Mouse (Mus musculus): ENCODE measurements around the gene Cdk14. TPM values are rescaled to one million over a fixed set of nuclear protein-coding genes. Genes with fewer than 3 reads are reported as not detected.
"Not testable (repeated sequence)": the region's sequence is repeated elsewhere in the genome, so short reads cannot be mapped to it uniquely, and the experiment has no call there.

Cdk14 gene
- total RNA-seq, 2 experiments from 2014 or later, result 160 to 162 TPM

DNA sequence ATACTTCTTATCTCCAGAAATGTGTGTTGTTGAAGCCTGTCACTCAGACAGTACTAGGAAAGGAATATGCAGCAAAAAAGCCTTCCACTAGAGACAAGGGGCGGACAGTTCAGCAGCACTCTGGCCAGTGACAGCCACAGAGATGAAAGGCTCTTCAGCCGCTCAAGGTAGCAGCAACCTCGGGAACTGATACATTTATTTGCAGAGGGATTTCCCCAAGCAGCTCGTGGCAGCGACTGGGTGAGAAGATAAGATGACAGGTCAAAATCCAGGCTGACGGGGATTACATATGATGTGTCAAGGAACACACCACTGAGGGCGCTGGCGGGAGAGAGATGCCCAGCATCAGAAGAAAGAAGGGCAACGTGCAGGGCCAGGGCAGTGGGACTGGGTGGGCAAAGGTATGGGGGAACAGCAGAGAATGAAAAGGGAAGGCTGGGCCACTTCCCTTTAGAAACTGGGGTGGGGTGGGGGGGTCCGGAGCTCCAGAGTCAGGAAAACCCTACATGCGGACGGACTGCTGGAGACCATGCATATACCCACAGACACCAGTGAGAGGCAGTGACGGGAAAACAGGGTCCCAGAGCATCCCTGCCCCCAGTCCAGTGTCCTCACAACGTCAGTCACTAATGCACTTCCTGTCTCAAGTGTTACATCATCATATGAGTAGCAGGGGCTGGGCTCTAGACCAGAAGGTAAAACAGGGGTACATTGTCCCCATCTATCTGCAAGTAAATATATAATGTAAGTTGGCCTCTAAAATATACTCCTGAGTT is 51.5 kb downstream of the Cdk14 start:
- DNase-seq (ENCODE audit: low spot score in 2 of 2), result no peak

DNA sequence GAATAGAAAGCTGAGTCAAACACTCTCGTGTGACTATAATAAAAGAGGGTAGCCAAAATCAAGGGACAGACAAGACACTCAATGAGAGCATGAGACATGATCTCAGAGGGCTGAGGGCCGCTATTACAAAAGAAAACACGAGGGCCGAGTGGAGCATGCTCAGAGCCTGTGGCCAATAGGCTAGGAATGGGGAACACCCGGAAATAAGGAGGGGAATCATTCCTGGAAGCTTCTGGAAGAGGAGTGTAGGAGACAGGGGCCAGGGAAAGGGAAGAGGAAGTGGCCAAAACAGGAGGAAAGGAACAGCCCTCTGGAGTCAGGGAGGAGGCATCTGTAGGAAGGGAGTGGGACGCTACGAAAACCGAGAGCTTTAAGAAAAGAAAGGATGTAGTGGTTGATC is 52.6 kb downstream of the Cdk14 start:
- DNase-seq (ENCODE audit: low spot score in 2 of 2), result no peak

DNA sequence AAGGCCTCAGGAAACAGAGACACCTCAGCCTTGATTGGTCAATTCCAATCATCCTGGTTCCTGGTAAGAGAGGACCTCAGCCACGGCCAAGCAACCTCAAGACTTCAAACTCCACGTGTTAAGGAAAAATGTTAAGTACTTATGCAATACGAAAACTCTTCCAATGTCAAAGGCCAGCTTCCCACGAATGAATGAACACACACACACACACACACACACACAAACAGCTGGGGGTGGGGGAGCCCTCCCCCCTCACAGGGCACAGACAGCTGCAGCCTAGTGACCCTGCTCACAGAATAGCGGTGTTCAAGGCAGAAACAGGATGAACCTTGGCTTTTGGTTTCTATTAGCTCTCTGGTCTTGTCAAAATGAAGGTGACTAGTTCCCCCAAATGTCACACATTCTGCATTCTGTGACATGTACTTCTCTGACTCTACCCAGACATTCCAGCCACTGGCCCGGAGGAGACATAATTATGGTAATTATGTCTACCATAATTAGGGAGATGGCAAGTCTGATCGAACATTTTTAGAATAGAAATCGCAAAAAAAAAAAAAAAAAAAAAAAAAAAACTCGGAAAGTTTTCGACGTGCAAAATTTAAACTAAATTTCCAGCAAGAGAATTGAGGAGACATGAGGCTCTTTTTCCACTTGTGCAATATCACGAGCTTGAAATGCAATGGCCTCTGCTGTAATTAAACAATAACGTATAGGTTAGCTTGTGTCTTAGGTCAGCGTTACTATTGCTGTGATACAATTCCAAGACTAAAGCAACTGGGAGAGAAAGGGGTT is 54.6 kb downstream of the Cdk14 start:
- no peak for DNase-seq (ENCODE audit: low spot score in 2 of 2)

DNA sequence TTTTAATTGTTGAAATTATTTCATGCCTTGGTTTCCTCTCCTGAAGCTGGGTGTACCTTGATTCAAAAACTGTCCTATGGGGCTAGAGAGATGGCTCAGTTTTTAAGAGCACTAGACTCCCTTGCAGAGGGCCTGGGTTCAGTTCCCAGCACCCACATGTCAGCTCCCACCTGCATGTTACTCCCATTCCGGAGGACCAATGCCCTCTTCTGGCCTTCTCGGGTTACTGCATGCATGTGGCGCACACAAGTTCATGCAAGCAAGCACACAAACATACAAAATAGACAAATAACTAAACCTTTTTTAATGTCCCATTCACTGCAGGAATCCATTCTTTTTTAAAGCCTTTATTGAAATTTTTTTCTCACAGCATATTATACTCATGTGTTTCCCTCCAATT is 58.4 kb downstream of the Cdk14 start:
- no peak for DNase-seq (ENCODE audit: low spot score in 2 of 2)

DNA sequence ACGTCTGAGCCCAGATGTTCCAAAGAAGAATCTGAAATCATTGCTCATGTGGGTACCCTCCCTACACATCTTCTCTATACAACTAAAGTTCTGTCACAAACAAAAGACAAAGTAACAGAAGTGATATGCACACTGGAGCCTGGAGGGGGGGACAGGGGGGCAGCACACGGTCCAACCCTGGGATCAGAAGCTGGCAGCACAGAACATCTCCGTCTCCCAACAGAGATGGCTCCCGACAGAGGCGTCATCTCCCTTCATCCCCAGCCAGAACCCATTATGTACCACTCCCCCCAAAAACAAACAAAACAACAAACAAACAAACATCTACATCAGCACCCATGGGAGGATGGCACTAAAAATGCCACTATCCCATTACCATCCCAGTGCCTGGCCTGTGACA is 59.8 kb downstream of the Cdk14 start:
- no peak for DNase-seq (ENCODE audit: low spot score in 2 of 2)

DNA sequence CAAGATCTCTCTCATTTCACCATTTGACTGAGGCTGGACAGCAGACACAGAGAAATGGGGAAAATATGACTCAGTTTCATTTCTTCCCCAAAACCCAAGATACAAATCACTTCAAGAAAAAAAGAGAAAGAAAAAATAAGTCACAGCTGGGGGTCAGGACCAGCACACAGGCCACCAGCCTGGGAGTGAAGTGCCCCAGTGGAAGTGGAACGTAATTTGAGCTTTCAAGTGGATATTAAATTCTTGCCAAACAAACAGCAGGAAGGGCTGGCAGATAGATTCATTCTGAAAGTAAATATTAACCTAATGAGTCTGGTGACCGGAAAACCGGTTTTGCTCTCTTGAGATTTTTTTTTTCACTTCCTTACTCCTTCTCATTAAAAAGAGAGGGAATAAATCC is 60.2 kb downstream of the Cdk14 start:
- DNase-seq (ENCODE audit: low spot score in 2 of 2), result no peak

DNA sequence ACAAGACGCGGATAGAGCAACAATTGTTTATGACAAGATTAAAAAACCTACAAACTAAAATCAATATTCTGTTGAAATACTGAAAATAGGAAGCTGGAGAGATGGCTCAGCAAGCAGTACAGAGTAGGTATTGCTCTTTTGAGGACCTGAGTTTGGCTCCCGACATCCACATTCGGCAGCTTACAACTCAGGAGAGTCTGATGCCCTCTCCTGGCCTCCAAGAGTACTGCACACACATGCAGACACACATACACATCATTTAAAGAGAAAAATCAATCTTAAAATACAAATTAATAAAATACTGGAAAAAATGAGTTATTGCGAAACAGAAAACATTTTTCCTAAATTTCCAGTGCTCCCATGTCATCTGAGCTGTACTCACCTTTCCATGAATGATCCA is 60.7 kb downstream of the Cdk14 start:
- DNase-seq (ENCODE audit: low spot score in 2 of 2), result no peak

DNA sequence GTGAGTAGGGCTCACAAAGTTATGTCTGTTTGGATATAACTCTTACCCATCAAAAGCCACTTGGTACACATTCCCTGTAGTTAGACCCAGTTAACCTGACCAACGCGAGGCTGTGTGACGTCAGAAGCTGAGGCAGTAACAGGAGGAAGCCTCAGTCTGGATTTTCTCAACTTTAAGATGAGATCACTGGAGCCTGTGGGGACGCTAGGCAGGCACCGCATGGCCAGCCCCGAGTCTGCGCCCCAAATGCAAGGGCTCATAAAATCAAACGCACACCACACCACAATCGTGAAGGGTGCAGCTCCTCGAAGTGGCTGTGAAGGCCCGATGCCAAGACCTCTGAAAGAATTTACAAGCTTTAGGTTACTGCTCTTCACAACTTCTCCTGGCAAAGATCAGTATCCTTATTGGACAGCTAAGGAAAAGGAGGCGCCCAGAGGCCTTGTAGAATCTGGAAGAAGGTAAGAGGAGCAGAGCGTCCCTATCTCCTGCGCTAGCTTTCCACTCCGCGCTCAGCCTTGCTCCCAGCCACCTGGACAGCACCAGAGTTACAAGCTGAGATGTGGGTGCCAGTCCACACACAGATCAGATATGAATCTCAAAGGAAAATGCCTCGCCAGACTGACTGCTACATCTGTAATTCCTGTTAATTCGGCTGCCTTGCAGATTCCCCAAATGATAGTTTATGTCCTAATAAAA is 61.9 kb downstream of the Cdk14 start:
- DNase-seq (ENCODE audit: low spot score in 2 of 2), result no peak

DNA sequence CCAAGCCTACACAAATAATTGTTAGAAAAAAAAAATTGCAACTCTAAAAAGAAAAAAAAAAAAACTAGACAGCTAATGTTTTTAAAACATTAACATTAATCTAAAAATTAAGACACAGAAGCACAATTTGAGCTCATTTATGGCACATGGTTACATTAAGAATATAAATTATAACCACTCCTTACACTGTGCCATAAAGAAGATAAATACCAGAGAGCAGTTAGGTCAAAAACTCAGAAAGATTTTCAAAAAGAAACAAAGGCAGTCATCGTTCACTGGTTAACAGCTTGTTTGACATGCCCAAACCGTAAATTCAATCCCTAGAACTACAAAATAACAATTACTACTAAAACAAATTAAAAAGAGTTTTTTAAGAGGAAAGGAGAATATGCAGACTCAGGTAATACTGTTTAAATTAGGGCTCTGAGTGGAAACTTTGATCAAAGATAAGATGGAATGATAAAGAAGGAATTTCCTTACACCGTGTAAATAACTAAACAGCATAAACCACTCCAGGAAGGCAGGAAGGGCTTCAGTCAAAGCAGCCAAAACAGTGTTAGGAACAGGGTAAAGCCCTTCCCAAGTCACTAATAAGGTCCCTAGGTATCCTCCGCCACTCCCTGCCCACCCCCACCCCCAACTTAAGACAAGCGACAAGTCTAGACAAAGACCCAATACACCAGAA is 65.3 kb downstream of the Cdk14 start:
- DNase-seq (ENCODE audit: low spot score in 2 of 2), result no peak

DNA sequence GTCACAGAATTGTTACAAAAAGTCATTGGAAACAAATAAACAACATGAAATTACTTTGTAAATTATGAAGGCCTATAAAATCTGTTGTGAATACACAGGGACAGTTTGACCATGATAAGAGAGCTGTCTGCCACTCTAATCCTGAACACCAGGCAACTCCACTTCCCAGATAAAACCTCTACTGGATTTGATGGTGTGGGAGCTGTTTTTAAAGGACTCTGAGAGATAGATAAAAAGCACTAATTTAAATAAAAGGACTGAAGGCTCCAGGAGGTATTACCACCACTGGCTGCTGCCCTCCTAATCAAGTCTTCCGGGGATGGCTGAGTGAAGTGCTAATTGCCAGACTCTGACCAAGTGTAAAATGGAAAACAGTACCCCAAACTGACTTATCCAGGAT is 66.2 kb downstream of the Cdk14 start:
- no peak for DNase-seq (ENCODE audit: low spot score in 2 of 2)

DNA sequence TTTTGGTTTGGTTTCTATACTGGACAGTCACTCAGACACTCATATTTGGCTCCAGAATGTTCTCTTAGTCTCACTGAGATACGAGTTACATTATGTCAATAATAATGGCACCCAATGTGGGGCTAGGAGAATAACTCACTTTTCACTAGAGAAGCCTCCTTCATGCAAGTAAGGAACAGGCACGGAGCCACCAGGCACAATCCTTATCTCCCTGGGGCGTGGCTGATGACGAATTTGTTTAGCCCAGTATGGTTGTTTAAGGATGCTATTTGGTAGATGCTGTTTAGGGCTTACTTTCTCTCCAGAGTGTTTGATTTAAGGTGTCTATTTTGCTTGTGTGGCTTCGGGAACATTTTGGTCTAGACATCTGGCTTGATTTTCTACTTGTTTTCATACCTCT is 75.5 kb downstream of the Cdk14 start:
- DNase-seq (ENCODE audit: low spot score in 2 of 2), result no peak

DNA sequence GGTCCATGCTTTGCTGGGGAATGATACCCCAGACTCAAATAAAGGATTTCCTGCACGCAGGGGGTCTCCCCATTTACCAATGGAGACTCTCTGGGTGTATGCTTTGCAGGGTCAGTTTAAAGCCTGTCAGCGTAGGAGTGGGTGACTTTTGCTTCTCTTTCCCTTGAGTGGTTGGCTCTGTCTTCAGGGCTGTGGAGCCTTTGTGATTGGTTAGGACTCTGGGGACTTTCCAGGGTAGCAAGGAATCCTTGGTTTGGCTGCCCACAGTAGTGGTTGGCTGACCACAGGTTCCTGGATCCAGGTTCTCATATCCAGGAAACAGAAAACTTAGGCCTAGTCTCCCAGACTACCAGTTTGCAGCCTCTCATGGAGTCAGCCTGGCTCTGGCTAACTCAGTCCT is 76.4 kb downstream of the Cdk14 start:
- no peak for DNase-seq (ENCODE audit: low spot score in 2 of 2)

DNA sequence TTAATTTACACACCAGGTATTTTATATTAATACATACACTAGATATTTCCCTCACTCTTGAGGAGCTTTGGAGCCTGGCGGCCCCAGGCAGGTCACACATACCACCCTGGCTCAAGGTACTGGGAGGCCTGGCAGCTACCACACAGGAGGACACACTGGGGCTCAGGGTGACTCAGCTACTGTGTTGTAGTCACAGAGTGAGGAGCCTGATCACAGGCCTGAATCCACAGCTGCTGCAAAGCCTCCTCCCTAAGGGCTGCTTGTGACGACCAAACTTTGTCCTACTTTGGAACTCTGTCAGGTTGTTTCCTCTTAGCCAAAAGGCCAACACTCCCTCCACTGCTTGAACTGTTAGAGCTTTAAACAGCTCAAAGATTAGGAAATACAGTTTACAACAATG is 76.8 kb downstream of the Cdk14 start:
- no peak for DNase-seq (ENCODE audit: low spot score in 2 of 2)

DNA sequence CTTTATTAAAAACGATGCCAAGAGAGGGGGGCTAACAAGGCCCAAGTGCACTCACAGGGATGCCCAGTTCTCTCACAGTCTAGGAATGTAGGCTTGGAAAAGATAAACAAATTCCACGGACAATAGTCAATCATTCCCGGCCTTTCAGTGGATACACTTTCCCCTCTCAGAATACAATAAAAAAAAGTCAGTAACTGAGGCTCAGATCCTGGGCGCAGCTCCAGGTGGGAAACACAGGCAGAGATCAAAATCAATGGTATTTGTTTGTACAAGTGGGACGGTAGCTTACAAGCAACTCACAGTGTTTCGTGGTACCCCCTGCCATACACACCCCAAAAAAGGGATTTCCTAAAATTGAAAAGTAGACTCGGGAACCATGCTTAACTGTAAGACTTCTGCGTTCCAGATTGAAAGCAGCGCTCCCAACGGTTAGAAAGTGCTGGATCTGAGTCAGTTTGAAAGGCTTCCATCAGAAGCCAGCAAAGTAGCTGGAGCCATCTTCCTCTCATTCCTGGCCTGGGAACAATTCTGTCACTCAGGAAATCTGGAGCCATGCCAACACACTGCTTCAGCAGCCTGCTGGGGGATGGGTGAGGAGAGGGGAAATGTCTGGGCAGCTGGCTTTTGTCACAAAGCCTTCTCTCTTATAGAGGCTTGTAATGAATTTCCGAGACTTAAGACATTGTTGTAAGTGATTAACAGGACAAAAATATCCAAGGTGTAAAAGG is 77.5 kb downstream of the Cdk14 start:
- peak; percentile 76 to 81 for DNase-seq (ENCODE audit: low spot score in 2 of 2)

DNA sequence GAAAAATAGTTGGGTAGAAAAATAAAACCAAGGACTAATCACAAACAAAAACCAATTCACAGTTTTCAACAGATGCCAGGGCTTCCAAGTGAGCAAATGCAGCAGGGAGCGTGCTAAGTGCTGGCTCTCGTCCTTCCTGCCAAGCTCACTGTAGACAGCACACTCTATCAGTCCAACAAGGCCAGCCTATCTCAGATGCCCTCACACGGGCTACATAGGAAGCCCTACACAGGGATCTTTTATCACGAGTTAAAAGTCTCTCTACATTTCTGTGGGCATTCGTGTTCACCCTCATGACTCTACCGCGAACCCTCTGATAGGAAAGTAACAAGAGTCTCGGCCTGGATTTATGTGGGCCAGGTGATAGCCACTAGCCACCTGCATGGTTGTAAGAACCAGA is 78.5 kb downstream of the Cdk14 start:
- no peak for DNase-seq (ENCODE audit: low spot score in 2 of 2)

DNA sequence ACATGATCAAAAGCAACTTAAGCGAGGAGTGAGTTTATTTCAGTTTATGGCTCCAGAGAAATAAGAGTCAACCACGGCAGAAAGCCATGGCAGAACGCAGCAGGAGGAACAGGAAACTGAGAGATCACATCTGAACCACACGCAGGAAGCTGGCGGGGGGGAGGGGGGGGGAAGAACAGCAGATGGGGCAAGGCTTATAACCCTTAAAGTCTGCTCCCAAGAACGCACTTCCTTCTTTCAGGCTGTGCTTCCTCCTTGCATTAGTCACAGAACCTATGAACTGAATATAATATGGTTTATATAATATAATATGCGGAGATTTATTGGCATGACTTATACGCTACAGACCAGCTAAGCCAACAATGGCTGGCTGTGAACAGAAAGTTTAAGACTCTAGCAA is 86.2 kb downstream of the Cdk14 start:
- no peak for DNase-seq (ENCODE audit: low spot score in 2 of 2)

DNA sequence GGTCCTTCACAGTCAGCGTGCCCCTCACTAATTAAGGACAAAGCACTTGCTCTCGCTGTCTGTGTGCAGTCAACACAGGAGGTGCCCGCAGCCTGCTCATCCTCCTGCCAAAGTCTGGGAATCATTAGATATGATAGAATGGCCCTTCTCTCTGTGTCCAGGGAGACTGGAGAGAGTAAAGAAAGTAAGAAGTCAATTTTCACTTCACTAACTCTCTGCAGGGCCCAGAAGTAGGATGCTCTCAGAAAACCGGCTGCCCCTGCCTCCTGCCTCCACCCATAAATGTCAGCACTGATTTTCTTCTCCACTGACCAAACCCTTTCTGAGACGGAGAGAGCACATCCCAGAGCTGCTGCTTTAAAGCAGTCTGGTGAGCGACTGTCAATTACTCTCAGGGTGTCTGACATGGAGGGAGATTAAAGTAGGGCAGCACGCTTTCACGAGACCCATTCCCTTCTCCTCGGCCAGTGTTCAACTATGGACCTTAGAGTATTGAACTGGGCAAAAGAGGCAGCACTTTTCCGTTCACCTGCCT is 89.1 kb downstream of the Cdk14 start:
- DNase-seq (ENCODE audit: low spot score in 2 of 2), result no peak

DNA sequence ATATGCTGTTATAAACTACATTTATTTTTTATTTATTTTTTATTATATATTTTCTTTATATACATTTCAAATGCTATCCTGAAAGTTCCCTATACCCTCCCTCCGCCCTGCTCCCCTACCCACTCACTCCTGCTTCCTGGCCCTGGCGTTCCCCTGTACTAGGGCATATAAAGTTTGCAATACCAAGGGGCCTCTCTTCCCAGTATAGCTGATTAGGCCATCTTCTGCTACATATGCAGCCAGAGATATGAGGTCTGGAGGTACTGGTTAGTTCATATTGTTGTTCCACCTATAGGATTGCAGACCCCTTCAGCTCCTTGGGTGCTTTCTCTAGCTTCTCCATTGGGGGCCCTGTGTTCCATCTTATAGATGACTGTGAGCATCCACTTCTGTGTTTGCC is 91.1 kb downstream of the Cdk14 start:
- DNase-seq (ENCODE audit: low spot score in 2 of 2), result not testable (repeated sequence)

DNA sequence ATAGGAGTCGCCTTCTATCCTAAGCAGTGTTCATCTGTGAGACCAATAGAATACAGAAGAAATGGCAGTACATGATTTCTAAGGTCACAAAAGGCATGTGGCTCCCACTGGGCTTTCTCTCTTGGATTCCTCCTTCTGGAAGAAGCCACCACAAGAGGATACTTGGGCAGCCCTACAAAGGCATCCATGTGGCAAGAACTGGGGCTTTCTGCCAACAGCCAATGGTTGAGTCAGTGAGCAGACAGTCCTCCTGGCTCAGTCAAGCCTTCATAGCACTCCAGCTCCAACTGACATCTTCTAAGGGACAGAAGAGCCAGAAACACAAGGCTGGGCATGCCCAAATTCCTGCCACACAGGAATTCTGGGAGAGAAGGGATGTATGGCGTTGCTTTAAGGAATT is 93.4 kb downstream of the Cdk14 start:
- DNase-seq (ENCODE audit: low spot score in 2 of 2), result no peak

DNA sequence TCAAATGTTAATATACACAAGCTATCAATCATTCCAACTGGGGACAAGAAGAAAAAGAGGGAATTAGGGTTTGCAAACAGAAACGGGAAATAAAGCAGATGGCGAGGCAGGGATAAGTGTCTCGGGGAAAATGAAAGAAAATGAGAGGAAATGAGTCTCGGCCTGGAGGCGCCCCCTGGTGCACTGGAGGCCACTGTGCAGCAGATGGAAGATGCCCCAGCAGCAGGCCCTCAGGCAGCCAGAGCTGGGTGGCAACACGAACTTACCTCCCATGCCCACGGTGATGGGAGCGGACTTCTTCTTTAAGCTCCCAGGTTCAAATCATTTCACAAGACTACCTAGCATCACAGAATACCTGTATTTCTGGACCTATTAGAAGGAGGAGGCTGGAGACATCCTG is 97.4 kb downstream of the Cdk14 start:
- no peak for DNase-seq (ENCODE audit: low spot score in 2 of 2)
